Mouse (Mus musculus): Measurements from ENCODE around the gene Dusp13. TPM values are rescaled to one million over a fixed set of nuclear protein-coding genes. Genes with fewer than 3 reads are reported as not detected.

Gene Dusp13
- total RNA-seq, 2 experiments from 2014 or later = not detected

- DNase-seq (ENCODE audit: low spot score in 2 of 2) = no peak
- intact Hi-C loops (cut with DNase I) = loop anchor here (10.0 kb wide), 1 partner anchor 134 kb away; no protein-coding TSS in a partner anchor
Observed at GRCm38 (mm10) chr14:21748142-21748870, 2.7 kb downstream of the Dusp13 start.

DNA sequence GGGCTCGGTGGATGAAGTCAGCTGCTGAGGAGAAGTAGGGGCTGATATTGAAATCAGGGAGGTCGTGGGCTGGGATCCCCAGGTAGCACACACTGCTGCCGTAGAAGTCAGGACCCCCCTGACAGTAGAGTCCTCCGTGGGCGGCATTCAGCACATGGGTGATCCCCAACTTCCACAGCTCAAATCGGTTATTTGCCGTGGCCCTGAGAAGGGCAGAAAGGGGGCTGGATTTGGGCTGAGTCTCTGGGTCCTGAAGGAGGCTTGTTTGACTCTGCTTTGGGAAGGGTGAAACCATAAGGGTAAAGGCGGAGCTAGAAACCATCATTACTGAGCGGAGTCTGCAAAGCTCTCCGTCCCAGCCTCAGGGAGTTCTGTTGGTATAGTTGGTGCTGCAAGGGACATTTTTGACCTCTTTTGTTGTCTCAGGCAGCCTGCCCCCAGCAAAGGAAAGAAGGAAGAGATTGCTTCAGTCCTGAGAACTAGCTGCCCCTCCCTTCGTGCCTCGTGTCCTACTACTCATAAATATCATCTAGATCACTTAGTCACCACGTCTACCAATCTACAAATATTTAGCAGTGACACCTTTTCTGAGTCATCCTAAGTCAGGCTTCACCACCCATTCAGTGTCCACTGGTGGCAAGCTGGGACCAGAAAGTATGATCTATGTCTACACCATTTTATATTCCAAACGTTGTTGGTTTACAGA is 3.4 kb downstream of the Dusp13 start:
- no peak for DNase-seq (ENCODE audit: low spot score in 2 of 2)
- intact Hi-C loops (cut with DNase I) = loop anchor here (10.0 kb wide), 1 partner anchor 133 kb away; no protein-coding TSS in a partner anchor

GRCm38 (mm10) chr14:21746846-21747245 is 4.1 kb downstream of the Dusp13 start:
- DNase-seq (ENCODE audit: low spot score in 2 of 2) = no peak

GRCm38 (mm10) chr14:21746251-21746650 is 4.7 kb downstream of the Dusp13 start:
- no peak for DNase-seq (ENCODE audit: low spot score in 2 of 2)
- intact Hi-C loops (cut with DNase I) = loop anchor here (10.0 kb wide), 1 partner anchor 131 kb away; no protein-coding TSS in a partner anchor

More at GRCm38 (mm10) chr14:21746846-21747245, 4.1 kb downstream of the Dusp13 start:
- intact Hi-C loops (cut with DNase I) = loop anchor here (10.0 kb wide), 1 partner anchor 132 kb away; no protein-coding TSS in a partner anchor

- no peak for DNase-seq (ENCODE audit: low spot score in 2 of 2)
- intact Hi-C loops (cut with DNase I) = loop anchor here (10.0 kb wide), 1 partner anchor 130 kb away; no protein-coding TSS in a partner anchor
Observed at GRCm38 (mm10) chr14:21745149-21745548, 5.8 kb downstream of the Dusp13 start.

DNA sequence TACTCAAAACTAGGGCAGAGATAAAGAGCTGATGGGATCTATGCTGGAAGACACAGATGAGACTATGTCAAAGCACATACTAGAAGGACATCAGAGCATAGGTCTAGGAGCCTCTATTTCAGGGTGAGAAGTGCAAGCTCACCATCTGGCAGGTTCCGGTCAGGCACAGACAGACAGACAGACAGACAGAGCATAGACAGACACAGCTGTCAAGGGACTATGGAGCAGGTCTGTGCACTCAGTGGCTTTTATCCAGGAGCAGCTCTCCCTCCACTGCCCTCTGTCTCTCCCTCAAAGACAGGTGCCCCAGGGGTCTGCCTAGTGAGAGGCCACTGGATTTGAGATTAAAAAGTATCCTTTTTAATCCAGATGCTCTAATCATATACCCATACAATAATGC is 6.8 kb downstream of the Dusp13 start:
- intact Hi-C loops (cut with DNase I) = loop anchor here (5.0 to 10.0 kb wide), 3 partner anchors 129 to 607 kb away; no protein-coding TSS in a partner anchor
- DNase-seq (ENCODE audit: low spot score in 2 of 2) = no peak

DNA sequence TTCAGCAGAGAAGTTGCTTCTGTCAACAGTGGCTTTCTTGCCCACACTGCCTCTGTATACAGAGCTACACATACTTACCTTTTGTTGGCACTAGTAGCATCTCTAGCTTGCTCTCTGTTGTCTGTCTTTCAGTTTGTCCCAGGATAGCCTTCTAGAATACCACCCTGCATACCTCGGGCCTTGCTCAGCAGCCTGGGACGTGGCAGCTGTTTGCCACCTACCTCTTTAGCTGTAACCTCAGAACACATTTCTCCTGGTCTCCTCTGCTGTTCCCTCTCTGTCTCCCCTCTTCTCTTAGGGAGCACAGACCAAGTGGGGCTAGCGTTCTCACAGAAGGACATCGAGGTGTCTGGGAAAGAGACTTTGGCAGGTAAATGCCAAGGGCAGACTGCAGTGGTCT is 8.5 kb downstream of the Dusp13 start:
- DNase-seq (ENCODE audit: low spot score in 2 of 2) = no peak
- intact Hi-C loops (cut with DNase I) = loop anchor here (1.0 to 10.0 kb wide), 5 partner anchors 64 to 622 kb away; no protein-coding TSS in a partner anchor

DNA sequence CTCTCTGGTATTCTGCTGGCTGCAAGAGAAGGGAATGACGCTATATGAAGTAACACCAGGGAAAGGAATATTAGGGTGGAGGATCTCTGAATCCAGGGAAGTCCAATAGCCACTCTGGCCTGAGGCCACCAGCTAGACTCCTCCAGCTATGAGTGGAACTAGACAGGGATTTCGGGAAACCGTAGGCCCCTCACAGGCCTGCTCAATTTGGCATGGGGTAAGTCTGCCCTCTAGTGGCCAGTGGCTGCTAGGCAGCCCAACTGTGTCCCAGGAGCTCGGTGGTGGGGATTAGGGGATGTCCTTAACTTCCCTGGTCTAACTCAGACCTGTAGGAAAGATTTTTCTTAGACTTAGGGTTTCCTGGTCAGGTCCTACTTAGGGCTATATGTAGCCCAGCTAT is 9.2 kb downstream of the Dusp13 start:
- DNase-seq (ENCODE audit: low spot score in 2 of 2) = peak; percentile 79 to 80
- intact Hi-C loops (cut with DNase I) = loop anchor here (1.0 to 10.0 kb wide), 5 partner anchors 63 to 621 kb away; no protein-coding TSS in a partner anchor

DNA sequence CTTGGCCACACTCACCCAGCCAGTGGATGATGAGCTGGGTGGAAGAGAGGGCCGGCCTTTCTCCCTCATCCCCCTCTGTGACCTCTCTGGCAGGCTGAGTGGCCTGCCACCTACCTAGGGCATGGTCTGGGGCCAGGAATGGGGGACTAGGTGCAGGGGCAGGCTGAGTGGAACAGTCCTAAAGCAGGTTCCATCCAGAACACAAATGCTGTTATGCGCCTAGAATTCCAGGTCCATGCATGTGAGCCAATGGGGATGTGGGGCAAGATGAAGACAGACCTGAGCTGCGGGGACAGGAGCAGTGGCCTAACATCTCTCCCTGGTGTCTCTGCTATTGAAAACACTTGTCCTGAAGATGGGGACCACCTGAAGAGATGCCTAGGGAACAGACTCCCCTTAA is 9.7 kb downstream of the Dusp13 start:
- intact Hi-C loops (cut with DNase I) = loop anchor here (5.0 to 10.0 kb wide), 3 partner anchors 127 to 604 kb away; no protein-coding TSS in a partner anchor
- DNase-seq (ENCODE audit: low spot score in 2 of 2) = no peak

- no peak for DNase-seq (ENCODE audit: low spot score in 2 of 2)
- intact Hi-C loops (cut with DNase I) = loop anchor here (5.0 to 10.0 kb wide), 3 partner anchors 126 to 603 kb away; no protein-coding TSS in a partner anchor
Observed at GRCm38 (mm10) chr14:21740345-21740744, 10.6 kb downstream of the Dusp13 start.

DNA sequence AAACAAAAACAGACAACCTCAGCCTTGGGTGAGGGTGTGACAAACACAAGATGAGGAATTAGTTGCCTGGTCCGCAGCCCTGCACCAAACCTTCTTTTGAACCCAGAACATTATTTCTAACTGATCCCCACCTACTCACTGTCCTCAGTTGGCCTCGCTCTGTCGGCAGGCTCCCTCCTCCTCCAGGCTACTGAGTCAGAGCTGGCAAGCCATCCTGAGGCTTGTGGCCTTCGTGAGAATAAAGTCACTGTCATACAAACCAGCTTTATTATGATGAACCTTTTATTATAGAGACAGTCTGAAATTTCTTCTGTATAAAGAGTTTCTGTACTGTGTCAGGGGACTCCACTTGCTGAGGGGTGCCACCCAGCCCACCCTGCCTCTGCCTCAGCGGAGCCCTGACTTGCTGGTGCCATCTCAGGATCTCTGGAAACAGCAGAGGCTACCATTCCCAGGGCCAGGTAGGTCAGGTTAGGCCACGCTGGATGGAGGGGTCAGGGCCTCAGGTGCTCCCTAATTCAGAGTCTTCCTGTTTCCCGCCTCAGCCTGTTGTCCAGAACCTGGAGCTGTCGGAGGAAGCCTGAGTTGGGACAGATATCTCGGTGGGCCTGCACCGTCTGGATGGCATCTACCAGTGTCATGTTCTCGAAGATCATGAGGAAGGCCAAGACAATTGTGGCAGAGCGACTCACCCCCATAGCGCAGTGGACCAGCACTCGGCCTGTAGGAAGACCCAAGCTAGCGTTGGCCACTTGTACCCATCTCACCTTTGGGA is 17.7 kb downstream of the Dusp13 start:
- no peak for DNase-seq (ENCODE audit: low spot score in 2 of 2)
- intact Hi-C loops (cut with DNase I) = no loop called here

DNA sequence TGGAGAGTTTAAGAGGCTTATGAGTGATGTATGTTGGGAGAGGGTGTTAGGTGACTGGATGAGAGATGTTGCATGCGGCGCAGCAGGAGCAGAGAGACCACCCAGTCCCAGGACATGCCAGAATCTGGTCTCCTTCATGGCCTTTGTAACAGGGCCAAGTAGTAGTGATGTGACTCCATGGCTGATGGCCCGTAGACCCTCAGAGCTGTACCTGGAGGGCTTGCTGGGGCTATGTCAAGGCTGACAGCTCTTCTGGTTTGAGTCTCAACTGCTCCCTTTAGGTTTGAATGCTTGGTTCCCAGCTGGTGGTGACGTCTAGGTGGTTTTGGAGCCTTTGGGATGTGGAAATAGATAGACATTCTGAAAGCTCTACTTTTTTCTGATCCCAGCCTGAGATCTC is 21.0 kb downstream of the Dusp13 start:
- intact Hi-C loops (cut with DNase I) = no loop called here
- DNase-seq (ENCODE audit: low spot score in 2 of 2) = no peak

GRCm38 (mm10) chr14:21729031-21729732 is 21.8 kb downstream of the Dusp13 start:
- peak; percentile 53 to 65 for DNase-seq (ENCODE audit: low spot score in 2 of 2)
- intact Hi-C loops (cut with DNase I) = no loop called here

- DNase-seq (ENCODE audit: low spot score in 2 of 2) = no peak
- intact Hi-C loops (cut with DNase I) = no loop called here
Observed at GRCm38 (mm10) chr14:21722021-21722698, 28.8 kb downstream of the Dusp13 start.

DNA sequence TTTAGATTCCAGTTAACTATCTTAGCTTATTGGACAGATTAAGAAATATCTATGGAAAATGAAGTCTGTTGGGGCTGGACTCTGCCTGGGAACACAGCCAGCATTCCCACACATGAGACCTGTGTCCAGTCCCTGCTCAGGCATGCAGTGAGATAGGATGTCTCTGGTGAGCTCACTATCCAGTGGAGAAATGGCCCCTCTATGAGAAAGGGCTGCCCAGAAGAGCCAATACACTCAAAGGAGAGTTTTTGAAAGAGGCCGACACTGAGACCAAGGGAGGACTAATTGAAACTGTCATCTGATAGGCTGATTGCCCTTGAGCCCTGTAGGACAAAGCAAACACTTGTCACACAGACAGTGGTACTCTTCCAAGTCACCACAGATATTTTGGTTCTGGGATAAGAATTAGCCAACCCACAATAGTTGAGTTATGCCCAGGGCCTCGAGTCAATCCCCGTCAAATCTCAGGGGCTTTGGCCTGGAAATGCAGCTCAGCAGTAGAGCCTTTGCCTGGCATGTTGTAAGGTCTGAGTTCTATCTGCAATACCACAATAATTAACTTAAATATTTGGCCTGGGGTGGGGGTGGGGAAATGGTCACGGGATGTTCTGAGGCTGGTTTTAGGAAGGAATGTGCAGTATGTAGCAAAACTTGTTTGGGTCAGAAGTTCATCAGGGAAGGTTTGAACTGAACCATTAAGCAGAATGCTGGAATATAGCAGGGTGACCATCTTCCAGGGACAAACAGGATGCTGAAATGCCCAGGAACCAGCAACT is 30.4 kb downstream of the Dusp13 start:
- no peak for DNase-seq (ENCODE audit: low spot score in 2 of 2)
- intact Hi-C loops (cut with DNase I) = no loop called here

- DNase-seq (ENCODE audit: low spot score in 2 of 2) = no peak
- intact Hi-C loops (cut with DNase I) = no loop called here
Observed at GRCm38 (mm10) chr14:21719646-21720383, 31.2 kb downstream of the Dusp13 start.

- intact Hi-C loops (cut with DNase I) = no loop called here
- DNase-seq (ENCODE audit: low spot score in 2 of 2) = no peak
Observed at GRCm38 (mm10) chr14:21714486-21714885, 36.5 kb downstream of the Dusp13 start, which contains the start of gene Dupd1. TSS of gene Dupd1 (minus strand) at chr14:21714576.

All from left cerebral cortex, postnatal 36 days (tissue).